Mouse (Mus musculus) liver, postnatal 0 days (tissue): ENCODE data around the gene Bud31.

Experiments
- CTCF ChIP-seq: sonication (generic); IDR thresholded peaks from 2 replicates; pipeline ENCODE4 v1.5.1; 2016; ENCODE audit warnings: antibody characterized with exemption, low read depth
- EP300 ChIP-seq: IDR thresholded peaks from 2 replicates; pipeline ENCODE4 v1.6.1; 2016; ENCODE audit warnings: antibody characterized with exemption, low read depth, mild to moderate bottlenecking

- TF ChIP-seq EP300: no peak
- TF ChIP-seq CTCF: no peak
Measured at GRCm38 (mm10) chr5:145130995-145131394, 9.2 kb upstream of the Bud31 start.
